Mouse (Mus musculus) lung, embryonic 14.5 days (tissue): Measurements from ENCODE around the gene Lrp1. TPM values are rescaled to one million over a fixed set of nuclear protein-coding genes. Genes with fewer than 3 reads are reported as not detected.

ENCODE experiments used
- ATAC-seq: fragments of 200-750 bp; cut with Nextera tagmentation; 2 replicates; pipeline ENCODE4 v1.8.0; 2017; ENCODE audit warnings: mild to moderate bottlenecking, moderate TSS enrichment, moderate library complexity; ENCODE audit not compliant: insufficient read depth
- DNase-seq: peaks from one replicate; pipeline ENCODE4 v3.0.0-alpha.2; 2015
- H3K27ac ChIP-seq: fragments of 300-500 bp; sonication (generic); 2 replicates; pipeline ENCODE4 v1.5.1; 2014; ENCODE audit warnings: low read depth, mild to moderate bottlenecking, moderate library complexity
- H3K27me3 ChIP-seq: fragments of 300-500 bp; sonication (generic); 2 replicates; pipeline ENCODE4 v1.6.1; 2014; ENCODE audit warnings: low read length, control low read depth; ENCODE audit not compliant: insufficient read depth
- H3K36me3 ChIP-seq: fragments of 300-500 bp; sonication (generic); 2 replicates; pipeline ENCODE4 v1.6.1; 2014; ENCODE audit warnings: control low read depth; ENCODE audit not compliant: insufficient read depth
- H3K4me1 ChIP-seq: fragments of 300-500 bp; sonication (generic); 2 replicates; pipeline ENCODE4 v1.6.1; 2014; ENCODE audit warnings: antibody characterized with exemption, control low read depth; ENCODE audit not compliant: insufficient read depth
- H3K4me2 ChIP-seq: fragments of 300-500 bp; sonication (generic); 2 replicates; pipeline ENCODE4 v1.6.1; 2014; ENCODE audit warnings: mild to moderate bottlenecking
- H3K4me3 ChIP-seq: fragments of 300-500 bp; sonication (generic); 2 replicates; pipeline ENCODE4 v1.5.1; 2014; ENCODE audit warnings: low read depth, low read length
- H3K9ac ChIP-seq: fragments of 300-500 bp; sonication (generic); 2 replicates; pipeline ENCODE4 v1.6.1; 2014
- H3K9me3 ChIP-seq: fragments of 300-500 bp; sonication (generic); 2 replicates; pipeline ENCODE4 v1.6.1; 2016; ENCODE audit warnings: low read depth, low read length, control low read depth
- CTCF ChIP-seq: IDR thresholded peaks from 2 replicates; pipeline ENCODE4 v1.5.1; 2016; ENCODE audit warnings: antibody characterized with exemption, low read depth
- WGBS: fragments of 180-500 bp; shearing (Covaris S2); extraction: QIAGEN DNeasy Blood & Tissue Kit; methylation state at CpG from one replicate; pipeline ENCODE4 v1.1.7; 2014; 5-methylcytosine and 5-hydroxymethylcytosine counted together
- polyA plus RNA-seq: library from polyadenylated mRNA; unstranded; fragments of >200 nt; fragmentation: Nextera tagmentation; extraction: Ambion mirVana; gene quantifications from 2 replicates; pipeline ENCODE4 v1.2.1, GENCODE M21; 2014

Lrp1 gene
- polyA plus RNA-seq, 1 experiment from 2014 or later, result 68.7 TPM

DNA sequence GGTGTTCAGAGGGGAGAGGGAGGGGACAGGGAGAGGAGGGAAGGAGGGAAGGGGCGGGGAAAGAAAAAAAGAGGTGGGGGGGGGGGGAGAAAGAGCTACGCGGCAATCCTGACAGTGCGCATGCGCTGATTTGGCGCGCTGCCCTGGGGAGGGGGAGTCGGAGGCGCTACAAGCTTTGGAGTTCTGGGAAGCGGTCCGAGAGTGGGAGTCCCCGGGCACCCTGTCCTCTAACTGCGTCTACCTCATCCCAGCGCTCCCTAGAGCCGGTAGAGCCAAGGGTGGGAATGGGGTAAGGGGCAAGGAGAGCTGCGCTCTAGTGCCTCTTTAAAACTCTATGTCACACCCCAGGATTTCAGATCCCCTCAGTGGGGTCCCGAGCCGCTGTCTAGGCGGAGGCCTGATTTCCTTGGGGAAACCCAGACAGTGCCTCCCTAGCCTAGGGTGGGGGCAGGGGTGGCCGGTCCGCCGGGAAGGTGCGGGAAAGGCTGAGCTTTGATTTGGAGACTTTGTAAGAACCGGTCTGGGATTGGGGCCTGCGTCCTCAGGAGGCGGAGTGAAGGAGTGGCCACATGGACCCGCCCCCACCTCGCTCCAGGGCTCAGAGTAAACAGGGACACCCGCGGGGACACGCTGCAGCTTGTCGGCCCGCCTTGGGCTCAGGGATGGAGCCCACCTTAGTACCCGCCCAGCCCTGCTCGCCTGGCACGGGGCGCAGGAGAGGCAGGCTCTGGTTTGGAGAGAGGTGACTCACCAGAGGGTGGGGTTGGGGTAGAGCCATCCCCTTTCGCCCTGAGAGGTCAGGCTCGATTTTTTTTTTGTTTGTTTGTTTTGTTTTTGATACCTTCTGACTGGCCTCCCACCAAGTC, 476 bp upstream of the Lrp1 start:
- Histone ChIP-seq H3K27me3 (no peaks in the 10 kb centered on the region), H3K27ac (peak overlapping the region; percentile 97), H3K4me1 (peaks cover 18% of the 10 kb centered on the region), H3K4me2 (peak overlapping the region; percentile 96), H3K9me3 (no peaks in the 10 kb centered on the region; the same call in 1 of the 2 replicates), H3K4me3 (peak overlapping the region; percentile 72), H3K36me3 (no peaks in the 10 kb centered on the region), H3K9ac (peak overlapping the region; percentile 72)
- TF ChIP-seq CTCF, result no peak
- DNase-seq (peak; percentile 94), ATAC-seq (peak; percentile 90)
- under 1% methylated on average over 39 of the region's 39 CpGs for WGBS

DNA sequence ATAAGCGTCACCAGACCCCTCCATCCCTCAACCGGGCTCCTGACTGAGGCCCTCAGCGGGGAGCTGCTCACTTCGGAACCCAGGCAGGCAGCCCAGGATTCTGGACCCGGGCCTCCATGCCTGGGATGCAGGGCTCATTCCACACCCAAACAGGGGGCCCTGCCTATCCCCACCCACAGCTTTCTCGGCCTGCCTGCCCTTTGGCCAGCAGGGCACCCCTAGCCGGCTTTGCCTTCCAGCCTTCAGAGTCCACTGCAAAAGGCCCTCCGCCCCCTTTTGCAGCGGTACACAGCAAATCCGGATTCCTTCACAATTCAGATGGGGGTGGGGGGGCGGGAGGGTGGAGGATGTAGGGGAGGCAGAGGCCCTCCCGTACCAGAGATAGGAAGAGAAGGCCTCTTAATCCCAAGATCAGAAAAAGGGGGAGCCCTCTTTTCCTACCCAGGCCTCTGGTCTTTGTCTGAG, 975 bp downstream of the Lrp1 start:
- WGBS, result under 1% methylated on average over 12 of the region's 12 CpGs
- Histone ChIP-seq H3K27me3 (no peaks in the 10 kb centered on the region), H3K27ac (peak overlapping the region; percentile 97), H3K4me3 (peak overlapping the region; percentile 72), H3K4me2 (peak overlapping the region; percentile 96), H3K36me3 (no peaks in the 10 kb centered on the region), H3K4me1 (peaks cover 33% of the 10 kb centered on the region), H3K9me3 (no peaks in the 10 kb centered on the region), H3K9ac (peak overlapping the region; percentile 74)
- no peak for TF ChIP-seq CTCF
- DNase-seq, result peak; percentile 66
- ATAC-seq, result no peak

DNA sequence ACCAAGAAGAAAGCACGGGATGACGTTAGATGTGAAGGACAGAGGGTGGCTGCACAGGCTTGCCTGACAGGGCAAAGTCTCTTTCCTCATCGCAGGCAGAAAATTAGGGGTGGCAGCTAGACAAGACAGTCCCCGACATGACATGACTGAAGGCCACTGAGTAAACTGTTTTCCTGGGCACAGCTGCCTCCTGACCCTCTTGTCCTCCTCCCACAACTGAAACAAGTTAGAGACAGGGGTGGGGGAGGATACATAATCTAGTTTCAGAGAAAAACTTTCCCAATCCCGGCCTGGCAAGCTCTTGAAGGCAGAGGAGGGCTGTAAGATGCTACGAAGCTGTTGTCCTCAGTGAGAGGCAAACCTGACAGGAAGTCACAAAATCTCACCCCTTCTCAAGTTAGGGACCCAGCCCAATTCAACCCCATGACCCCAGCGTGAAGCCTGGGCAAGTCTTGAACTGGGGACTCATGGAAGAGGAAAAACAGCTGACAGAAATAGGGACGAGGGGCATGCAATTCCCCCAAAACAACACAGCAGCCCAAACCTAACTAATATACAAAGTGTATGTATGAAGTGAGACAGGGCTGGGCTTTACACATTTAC, 1.7 kb downstream of the Lrp1 start:
- Histone ChIP-seq H3K9ac (peak overlapping the region; percentile 74), H3K9me3 (no peaks in the 10 kb centered on the region), H3K4me1 (peaks cover 40% of the 10 kb centered on the region), H3K4me3 (peak overlapping the region; percentile 72), H3K36me3 (no peaks in the 10 kb centered on the region), H3K4me2 (peak overlapping the region; percentile 96), H3K27ac (peak overlapping the region; percentile 97; the same call in 1 of the 2 replicates), H3K27me3 (no peaks in the 10 kb centered on the region)
- no peak for TF ChIP-seq CTCF
- ATAC-seq, result no peak
- DNase-seq, result peak; percentile 37
- 12% methylated on average over 8 of the region's 8 CpGs for WGBS

DNA sequence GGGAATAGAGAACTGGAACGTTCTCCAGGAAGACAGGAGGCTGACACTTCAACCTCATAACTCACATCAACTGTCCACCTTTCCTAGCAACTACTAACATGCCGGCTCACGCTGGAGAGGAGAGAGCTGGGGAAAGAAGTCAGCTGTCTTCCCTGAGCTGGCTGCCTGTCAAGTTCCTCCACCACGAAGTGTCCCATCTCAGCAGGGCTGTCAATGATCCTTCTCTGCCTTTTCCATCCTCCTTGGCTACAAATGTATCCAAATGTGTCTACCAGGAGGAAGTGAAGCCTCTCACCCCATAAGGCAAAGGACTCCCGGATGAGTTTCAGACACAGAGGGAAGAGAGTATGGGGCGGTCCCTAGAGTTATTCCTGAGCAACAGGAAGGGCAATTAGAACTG, 2.8 kb downstream of the Lrp1 start:
- Histone ChIP-seq H3K4me3 (peak overlapping the region; percentile 72; the same call in 1 of the 2 replicates), H3K9me3 (no peaks in the 10 kb centered on the region), H3K27me3 (no peaks in the 10 kb centered on the region), H3K4me2 (peak overlapping the region; percentile 96), H3K36me3 (peaks cover 5% of the 10 kb centered on the region; the same call in 1 of the 2 replicates), H3K27ac (peak overlapping the region; percentile 97; the same call in 1 of the 2 replicates), H3K9ac (no peak overlapping the region), H3K4me1 (peaks cover 46% of the 10 kb centered on the region)
- no peak for ATAC-seq
- DNase-seq, result peak; percentile 79
- WGBS, result 14% methylated on average over 6 of the region's 6 CpGs
- TF ChIP-seq CTCF, result no peak

DNA sequence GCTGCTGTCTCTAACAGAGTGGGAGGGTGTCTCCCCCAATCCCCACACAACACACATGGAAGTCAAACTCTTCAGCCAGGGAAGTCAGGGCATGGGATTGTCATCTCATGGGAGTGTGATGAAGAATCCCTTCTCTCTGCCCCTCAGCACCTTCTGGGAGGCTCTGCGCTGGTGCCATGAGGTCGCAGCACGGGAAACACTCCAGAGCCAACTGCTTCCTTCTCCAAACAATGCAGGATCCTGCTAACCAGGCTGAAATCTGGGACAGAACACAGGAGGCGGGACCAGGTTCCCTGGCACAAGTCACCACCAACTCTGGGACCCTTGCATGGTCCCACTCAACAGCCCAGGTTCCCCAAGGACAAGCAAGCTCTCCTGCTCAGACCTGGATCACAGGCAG, 3.7 kb downstream of the Lrp1 start:
- Histone ChIP-seq H3K36me3 (peaks cover 14% of the 10 kb centered on the region; the same call in 1 of the 2 replicates), H3K4me2 (peak overlapping the region; percentile 96), H3K4me3 (no peak overlapping the region), H3K9me3 (no peaks in the 10 kb centered on the region), H3K27ac (peak overlapping the region; percentile 3; the same call in 1 of the 2 replicates), H3K9ac (no peak overlapping the region), H3K4me1 (peaks cover 46% of the 10 kb centered on the region), H3K27me3 (no peaks in the 10 kb centered on the region)
- ATAC-seq (no peak), DNase-seq (no peak)
- 30% methylated on average over 4 of the region's 4 CpGs for WGBS
- TF ChIP-seq CTCF, result no peak

DNA sequence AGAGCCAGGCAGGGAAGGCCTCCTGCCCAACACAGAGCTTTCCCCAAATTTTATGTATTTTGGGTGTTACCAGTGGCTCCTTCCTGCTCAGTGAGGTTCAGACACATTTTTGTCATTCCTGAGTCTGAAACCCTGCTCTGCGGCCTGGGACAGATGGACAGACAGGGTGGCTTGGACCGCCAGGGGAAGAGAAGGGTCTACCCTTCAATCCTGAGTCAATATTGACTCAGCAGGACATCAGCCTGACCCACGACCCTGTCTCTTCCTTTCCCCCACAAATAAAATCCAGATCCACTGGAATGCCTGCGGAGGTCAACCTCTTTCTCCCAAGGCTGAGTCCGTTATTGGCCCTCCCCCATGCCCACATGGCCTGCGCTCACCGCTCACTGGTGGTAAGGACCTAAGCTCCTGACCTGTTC, 4.7 kb downstream of the Lrp1 start:
- Histone ChIP-seq H3K9me3 (no peaks in the 10 kb centered on the region), H3K36me3 (peaks cover 24% of the 10 kb centered on the region), H3K27ac (peak overlapping the region; percentile 88), H3K4me1 (peaks cover 46% of the 10 kb centered on the region), H3K4me3 (no peak overlapping the region), H3K9ac (no peak overlapping the region), H3K27me3 (no peaks in the 10 kb centered on the region), H3K4me2 (0 out of 2 replicates have a peak overlapping the region, but pooled peaks have one; percentile 26)
- ATAC-seq (no peak), DNase-seq (peak; percentile 31)
- 30% methylated on average over 7 of the region's 7 CpGs for whole genome bisulfite sequencing
- TF ChIP-seq CTCF, result no peak

DNA sequence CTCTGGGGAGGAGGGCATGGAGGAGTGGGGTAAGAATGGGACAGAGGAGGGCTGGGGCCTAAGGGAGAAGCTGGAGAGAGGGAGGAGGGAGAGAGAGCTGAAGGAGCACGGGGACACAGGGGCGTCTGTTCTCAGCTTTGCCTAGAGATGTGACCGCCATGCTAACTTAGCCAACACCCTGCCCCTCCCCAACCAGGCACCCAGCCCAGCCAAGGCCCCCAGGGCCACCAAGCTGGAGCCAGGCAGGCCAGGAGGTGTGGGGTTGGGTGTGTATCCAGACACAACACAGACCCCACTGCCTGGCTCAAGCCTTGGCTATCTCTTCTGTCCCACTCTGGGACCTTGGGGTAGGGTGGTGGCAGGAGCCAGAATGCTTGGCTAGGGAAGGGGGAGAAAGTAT, 5.4 kb downstream of the Lrp1 start:
- Histone ChIP-seq H3K9ac (peak overlapping the region; percentile 40), H3K36me3 (peaks cover 29% of the 10 kb centered on the region), H3K27me3 (no peaks in the 10 kb centered on the region), H3K4me3 (no peak overlapping the region), H3K27ac (peak overlapping the region; percentile 88), H3K4me1 (peaks cover 46% of the 10 kb centered on the region), H3K4me2 (peak overlapping the region; percentile 46), H3K9me3 (no peaks in the 10 kb centered on the region)
- ATAC-seq (no peak), DNase-seq (no peak)
- TF ChIP-seq CTCF, result no peak
- WGBS, result 53% methylated on average over 3 of the region's 3 CpGs
